ENCODE assay signal across 11 mouse cellular contexts in the genomic region with DNA sequence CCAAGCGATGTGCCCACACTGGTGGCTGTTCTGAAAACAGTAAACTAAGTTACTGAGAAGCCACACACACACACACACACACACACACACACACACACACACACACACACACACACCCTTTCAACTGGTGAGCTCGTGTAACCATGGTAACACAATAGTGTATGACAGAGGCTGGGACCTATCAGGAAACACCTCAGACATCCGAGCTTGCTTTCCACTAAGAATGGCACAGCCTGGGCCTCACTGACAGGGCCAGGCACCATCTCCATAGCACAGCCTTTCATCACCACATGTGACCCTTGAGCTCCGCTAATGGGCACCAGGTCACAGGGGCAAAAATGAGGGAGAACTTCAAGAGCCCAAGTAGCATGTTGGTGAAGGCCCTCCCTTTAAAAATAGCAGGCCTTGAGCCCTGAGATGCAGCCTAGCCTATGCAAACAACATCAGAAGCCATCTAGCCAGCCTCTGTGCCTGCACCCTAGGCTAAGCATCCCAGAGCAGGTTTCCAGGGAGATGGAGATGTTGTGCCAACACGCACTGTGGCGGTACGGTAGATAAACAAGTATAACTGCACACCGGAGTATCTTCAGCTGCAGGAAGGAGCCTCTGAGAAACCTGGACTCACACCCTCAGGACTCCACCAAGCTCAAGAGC. TPM values are rescaled to one million over a fixed set of nuclear protein-coding genes. Genes with fewer than 3 reads are reported as not detected.
DNase-seq lines count a peak whose midpoint lies in the region; ATAC-seq and TF ChIP-seq lines count a peak whose summit lies in the region.
"Had no signal": no experiment of that assay in that cellular context is flagged by ENCODE, and none has a peak within 500 bp of the region (broad histone marks: within the 10 kb centered on the region; RNA-seq: fewer than 3 reads in every experiment).

No protein-coding gene starts in this region.

- 78% methylated on average over 8 of the region's 8 CpGs for WGBS in hindbrain, embryonic 10.5 days
- 72% methylated on average over 8 of the region's 8 CpGs for WGBS in hindbrain, embryonic 11.5 days
- 63% methylated on average over 8 of the region's 8 CpGs for WGBS in forebrain, postnatal 0 days

- TF ChIP-seq CTCF in forebrain, postnatal 0 days (IDR thresholded peaks at IDR 0.05; ENCODE audit: low read depth) = no peak

- ATAC-seq in hindbrain, embryonic 11.5 days (ENCODE audit: low FRiP score) = no peak
- peak; percentile 93 for ATAC-seq in forebrain, postnatal 0 days
- no peak for ATAC-seq in megakaryocyte-erythroid progenitor cell, adult 5-6 weeks (replicated peaks; ENCODE audit: low FRiP score, low TSS enrichment, poor library complexity, severe bottlenecking)

- 0 out of 2 replicates have a peak overlapping the region, but pooled peaks have one; percentile 1 for H3K27ac ChIP-seq in hindbrain, embryonic 10.5 days
- H3K27ac ChIP-seq in hindbrain, embryonic 11.5 days (ENCODE audit: low read depth, low read length) = no peak overlapping the region
- H3K27ac ChIP-seq in forebrain, postnatal 0 days (ENCODE audit: low read depth, low read length) = no peak overlapping the region

- no peaks in the 10 kb centered on the region for H3K36me3 ChIP-seq in hindbrain, embryonic 10.5 days
- no peaks in the 10 kb centered on the region for H3K36me3 ChIP-seq in hindbrain, embryonic 11.5 days (ENCODE audit: control insufficient read depth, insufficient read depth, low read length)
- H3K36me3 ChIP-seq in forebrain, postnatal 0 days (ENCODE audit: insufficient read depth) = no peaks in the 10 kb centered on the region
- H3K36me3 ChIP-seq: G1E had no signal

- peaks cover 15% of the 10 kb centered on the region; the same call in 1 of the 2 replicates for H3K4me1 ChIP-seq in hindbrain, embryonic 10.5 days (replicated peaks)
- H3K4me1 ChIP-seq in hindbrain, embryonic 11.5 days (replicated peaks; ENCODE audit: control insufficient read depth, insufficient read depth, low read length) = no peaks in the 10 kb centered on the region
- no peaks in the 10 kb centered on the region for H3K4me1 ChIP-seq in forebrain, postnatal 0 days (ENCODE audit: insufficient read depth)

- no peak overlapping the region for H3K9ac ChIP-seq in hindbrain, embryonic 11.5 days (ENCODE audit: low read depth, low read length)
- H3K9ac ChIP-seq in forebrain, postnatal 0 days = no peak overlapping the region

- DNase-seq in hindbrain, embryonic 10.5 days (ENCODE audit: low spot score) = peak; percentile 13
- DNase-seq in hindbrain, embryonic 11.5 days (ENCODE audit: low spot score) = no peak
- peak; percentile 50 for DNase-seq in embryo, embryonic 10.5 days (ENCODE audit: low spot score)
- DNase-seq in forebrain, postnatal 0 days = peak; percentile 48
- DNase-seq in lung, postnatal 4 days = peak; percentile 26 to 67
- DNase-seq in right cerebral cortex, adult 18-20 months = no peak
- DNase-seq: cerebellum, adult 11 months; liver; right cerebral cortex, postnatal 4 days had no signal

- no peaks in the 10 kb centered on the region for H3K27me3 ChIP-seq in hindbrain, embryonic 10.5 days (ENCODE audit: insufficient read depth, poor library complexity, severe bottlenecking)
- no peaks in the 10 kb centered on the region for H3K27me3 ChIP-seq in hindbrain, embryonic 11.5 days (ENCODE audit: control insufficient read depth, insufficient read depth, low read length)
- H3K27me3 ChIP-seq in forebrain, postnatal 0 days (ENCODE audit: insufficient read depth, low read length) = no peaks in the 10 kb centered on the region

- H3K4me3 ChIP-seq in hindbrain, embryonic 10.5 days = no peak overlapping the region
- H3K4me3 ChIP-seq in hindbrain, embryonic 11.5 days (ENCODE audit: low read depth, low read length) = no peak overlapping the region
- no peak overlapping the region for H3K4me3 ChIP-seq in forebrain, postnatal 0 days (ENCODE audit: low read depth, low read length)

- H3K4me2 ChIP-seq in hindbrain, embryonic 11.5 days (replicated peaks; ENCODE audit: low read depth, low read length) = no peak overlapping the region
- no peak overlapping the region for H3K4me2 ChIP-seq in forebrain, postnatal 0 days (ENCODE audit: low read depth)

- H3K9me3 ChIP-seq in hindbrain, embryonic 10.5 days = no peaks in the 10 kb centered on the region
- no peaks in the 10 kb centered on the region for H3K9me3 ChIP-seq in hindbrain, embryonic 11.5 days (ENCODE audit: control insufficient read depth, low read length)
- H3K9me3 ChIP-seq in forebrain, postnatal 0 days (ENCODE audit: low read length) = no peaks in the 10 kb centered on the region
- H3K9me3 ChIP-seq: G1E had no signal

RNA-seq across cellular contexts. Expression of a gene that starts 21.6 kb away (rescaled TPM):
- 0.91 and 1.2 TPM in 2 replicates for polyA plus RNA-seq in hindbrain, embryonic 10.5 days (2016; fragmentation: Nextera tagmentation; extraction: Ambion mirVana)
- 0.66 and 0.84 TPM in 2 replicates for polyA plus RNA-seq in hindbrain, embryonic 11.5 days (2014; fragmentation: Nextera tagmentation; extraction: Ambion mirVana)
- total RNA-seq in forebrain, postnatal 0 days (2014; rRNA removed) = 20.5 and 22.7 TPM in 2 replicates
- 10.4 and 13.6 TPM in 2 replicates for polyA plus RNA-seq in forebrain, postnatal 0 days (2015; fragmentation: Nextera tagmentation; extraction: Ambion mirVana)
- not detected in 2 replicates for total RNA-seq in megakaryocyte-erythroid progenitor cell, adult 5-6 weeks (2014; fragmentation: Nextera tagmentation)
- total RNA-seq in megakaryocyte-erythroid progenitor cell, adult 5-6 weeks (2017) = 0.05 and 0.15 TPM in 2 replicates
- polyA plus RNA-seq: G1E had no signal

Comparison
In these comparisons a context has a peak if more than half of its experiments do, and no peak if none do; other contexts are left out.
1. DNase-seq: peak in hindbrain, embryonic 10.5 days (single experiment), embryo, embryonic 10.5 days (single experiment), forebrain, postnatal 0 days (single experiment) and lung, postnatal 4 days (2 of 2); none in hindbrain, embryonic 11.5 days (single experiment) and right cerebral cortex, adult 18-20 months (single experiment).